Mouse (Mus musculus) limb, embryonic 12.5 days (tissue): ENCODE measurements around the gene Thrap3. TPM values are rescaled to one million over a fixed set of nuclear protein-coding genes. Genes with fewer than 3 reads are reported as not detected.
"Not testable (repeated sequence)": the region's sequence is repeated elsewhere in the genome, so short reads cannot be mapped to it uniquely, and the experiment has no call there.

Experiments
- ATAC-seq: fragments of 200-750 bp; cut with Nextera tagmentation; 2 replicates; pipeline ENCODE4 v1.8.0; 2017; ENCODE audit warnings: low read depth, moderate TSS enrichment; ENCODE audit not compliant: insufficient number of reproducible peaks, insufficient read depth, low FRiP score, low TSS enrichment
- H3K27ac ChIP-seq: fragments of 300-500 bp; sonication (generic); 2 replicates; pipeline ENCODE4 v1.5.1; 2016; ENCODE audit warnings: mild to moderate bottlenecking, moderate library complexity
- H3K27me3 ChIP-seq: fragments of 300-500 bp; sonication (generic); 2 replicates; pipeline ENCODE4 v1.6.1; 2016; ENCODE audit warnings: mild to moderate bottlenecking, moderate library complexity
- H3K36me3 ChIP-seq: fragments of 300-500 bp; sonication (generic); 2 replicates; pipeline ENCODE4 v1.6.1; 2016; ENCODE audit warnings: mild to moderate bottlenecking, moderate library complexity
- H3K4me1 ChIP-seq: fragments of 300-500 bp; sonication (generic); replicated peaks from 2 replicates; pipeline ENCODE4 v1.6.1; 2016
- H3K4me2 ChIP-seq: fragments of 300-500 bp; sonication (generic); 2 replicates; pipeline ENCODE4 v1.6.1; 2016; ENCODE audit warnings: mild to moderate bottlenecking, moderate library complexity
- H3K4me3 ChIP-seq: fragments of 300-500 bp; sonication (generic); replicated peaks from 2 replicates; pipeline ENCODE4 v1.5.1; 2016; ENCODE audit warnings: mild to moderate bottlenecking
- H3K9ac ChIP-seq: fragments of 300-500 bp; sonication (generic); replicated peaks from 2 replicates; pipeline ENCODE4 v1.6.1; 2016; ENCODE audit warnings: mild to moderate bottlenecking, moderate library complexity
- H3K9me3 ChIP-seq: fragments of 300-500 bp; sonication (generic); 2 replicates; pipeline ENCODE4 v1.6.1; 2016; ENCODE audit warnings: mild to moderate bottlenecking, moderate library complexity
- WGBS: fragments of 180-500 bp; shearing (Covaris S2); methylation state at CpG from one replicate; pipeline ENCODE4 v1.1.7; 2016; 5-methylcytosine and 5-hydroxymethylcytosine counted together
- polyA plus RNA-seq: library from polyadenylated mRNA; unstranded; fragments of >200 nt; fragmentation: Nextera tagmentation; extraction: Ambion mirVana; gene quantifications from 2 replicates; pipeline ENCODE4 v1.2.1, GENCODE M21; 2016

Gene Thrap3
- polyA plus RNA-seq, 1 experiment from 2014 or later: 349 TPM

DNA sequence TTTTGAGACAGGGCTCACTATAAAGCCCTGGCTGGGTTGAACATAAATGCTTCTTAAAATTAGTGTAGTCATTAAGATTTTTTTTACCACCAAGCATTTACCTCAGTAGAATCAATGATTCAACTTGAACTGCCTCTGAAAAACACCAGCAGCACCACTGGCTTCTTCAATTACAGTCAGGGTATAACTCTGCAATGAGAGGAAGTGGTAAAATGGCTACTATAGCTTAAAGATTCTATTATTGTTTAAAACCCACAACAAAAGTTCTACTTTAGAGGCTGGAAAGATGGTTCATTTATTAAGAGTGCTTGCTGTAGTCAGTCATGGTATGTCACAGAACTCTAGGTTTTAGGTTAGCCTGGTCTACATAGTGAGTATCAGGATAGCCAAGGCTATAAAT, 8.3 kb downstream of the Thrap3 start:
- Histone ChIP-seq H3K36me3 (peaks cover 70% of the 10 kb centered on the region), H3K27me3 (no peaks in the 10 kb centered on the region), H3K27ac (no peak overlapping the region), H3K4me1 (peaks cover 12% of the 10 kb centered on the region; the same call in 1 of the 2 replicates), H3K4me3 (no peak overlapping the region), H3K9ac (no peak overlapping the region), H3K4me2 (no peak overlapping the region), H3K9me3 (no peaks in the 10 kb centered on the region)
- ATAC-seq: no peak

DNA sequence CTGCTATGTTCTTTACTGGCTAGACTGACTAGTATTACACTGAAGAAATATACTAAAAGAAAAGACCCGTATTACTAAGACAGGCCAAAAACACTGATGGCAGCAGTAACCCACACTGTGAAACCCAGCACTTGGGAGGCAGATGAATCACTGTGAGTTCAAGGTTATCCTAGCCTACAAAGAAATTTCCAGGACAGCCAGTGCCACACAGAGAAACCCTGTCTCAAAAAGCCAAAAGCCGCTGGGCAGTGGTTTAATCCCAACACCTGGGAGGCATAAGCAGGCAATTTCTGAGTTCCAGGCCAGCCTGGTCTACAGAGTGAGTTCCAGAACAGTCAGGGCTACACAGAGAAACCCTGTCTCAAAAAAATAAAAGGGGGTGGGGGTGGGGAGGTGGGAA, 11.9 kb downstream of the Thrap3 start:
- H3K4me3 ChIP-seq: no peak overlapping the region
- no peak overlapping the region for H3K4me2 ChIP-seq
- no peak overlapping the region for H3K27ac ChIP-seq
- no peaks in the 10 kb centered on the region for H3K27me3 ChIP-seq
- no peak for ATAC-seq
- H3K4me1 ChIP-seq: no peaks in the 10 kb centered on the region
- peaks cover 81% of the 10 kb centered on the region for H3K36me3 ChIP-seq
- H3K9me3 ChIP-seq: no peaks in the 10 kb centered on the region
- no peak overlapping the region for H3K9ac ChIP-seq
- WGBS: 89% methylated on average over 2 of the region's 2 CpGs

DNA sequence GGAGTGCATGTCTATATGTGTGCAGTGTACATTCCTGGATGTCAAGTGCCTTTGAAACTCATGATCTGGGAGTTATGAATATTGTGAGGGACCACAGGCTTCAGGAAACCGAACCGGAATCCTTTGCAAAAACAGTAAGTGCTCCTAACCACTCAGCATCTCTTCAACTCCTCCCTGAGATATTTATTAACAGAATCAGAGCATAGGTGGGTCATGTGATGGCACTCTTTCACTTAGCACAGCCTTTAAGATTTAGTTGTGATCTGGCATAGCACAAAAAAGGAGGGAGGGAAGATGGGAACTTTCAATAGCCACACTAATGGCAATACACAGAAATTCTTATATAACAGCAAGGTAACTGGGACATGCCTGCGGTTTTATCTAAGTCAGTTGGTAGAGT, 15.5 kb downstream of the Thrap3 start:
- no peak overlapping the region for H3K4me2 ChIP-seq
- no peak for ATAC-seq
- H3K27me3 ChIP-seq: no peaks in the 10 kb centered on the region
- no peak overlapping the region for H3K27ac ChIP-seq
- WGBS: 95% methylated on average over 3 of the region's 3 CpGs
- no peaks in the 10 kb centered on the region for H3K9me3 ChIP-seq
- peaks cover 77% of the 10 kb centered on the region for H3K36me3 ChIP-seq
- H3K9ac ChIP-seq: no peak overlapping the region
- H3K4me1 ChIP-seq: no peaks in the 10 kb centered on the region
- H3K4me3 ChIP-seq: no peak overlapping the region

DNA sequence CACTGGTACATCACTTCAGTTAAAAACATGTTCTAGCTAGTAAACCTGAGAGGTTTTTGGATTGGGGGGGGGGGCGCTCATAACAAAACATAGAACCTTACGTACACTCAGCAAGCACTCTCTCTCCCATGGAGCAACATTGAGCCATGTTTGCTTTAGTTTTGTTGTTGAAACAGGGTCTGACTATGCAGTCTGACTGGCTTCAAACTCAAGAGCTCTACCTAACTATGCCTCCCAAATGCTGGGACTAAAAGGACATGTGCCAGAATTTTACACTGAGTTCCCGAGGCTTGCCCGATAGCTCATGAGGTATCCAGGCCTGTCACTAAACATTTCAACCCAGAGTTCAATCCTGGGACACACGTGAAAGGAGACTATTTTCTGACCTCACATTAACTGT, 19.5 kb downstream of the Thrap3 start:
- no peak overlapping the region for H3K4me2 ChIP-seq
- H3K27me3 ChIP-seq: no peaks in the 10 kb centered on the region
- H3K27ac ChIP-seq: no peak overlapping the region
- no peak overlapping the region for H3K4me3 ChIP-seq
- no peak for ATAC-seq
- H3K9me3 ChIP-seq: no peaks in the 10 kb centered on the region
- 92% methylated on average over 5 of the region's 5 CpGs for WGBS
- peaks cover 77% of the 10 kb centered on the region for H3K36me3 ChIP-seq
- no peaks in the 10 kb centered on the region; the same call in 1 of the 2 replicates for H3K4me1 ChIP-seq
- no peak overlapping the region for H3K9ac ChIP-seq

DNA sequence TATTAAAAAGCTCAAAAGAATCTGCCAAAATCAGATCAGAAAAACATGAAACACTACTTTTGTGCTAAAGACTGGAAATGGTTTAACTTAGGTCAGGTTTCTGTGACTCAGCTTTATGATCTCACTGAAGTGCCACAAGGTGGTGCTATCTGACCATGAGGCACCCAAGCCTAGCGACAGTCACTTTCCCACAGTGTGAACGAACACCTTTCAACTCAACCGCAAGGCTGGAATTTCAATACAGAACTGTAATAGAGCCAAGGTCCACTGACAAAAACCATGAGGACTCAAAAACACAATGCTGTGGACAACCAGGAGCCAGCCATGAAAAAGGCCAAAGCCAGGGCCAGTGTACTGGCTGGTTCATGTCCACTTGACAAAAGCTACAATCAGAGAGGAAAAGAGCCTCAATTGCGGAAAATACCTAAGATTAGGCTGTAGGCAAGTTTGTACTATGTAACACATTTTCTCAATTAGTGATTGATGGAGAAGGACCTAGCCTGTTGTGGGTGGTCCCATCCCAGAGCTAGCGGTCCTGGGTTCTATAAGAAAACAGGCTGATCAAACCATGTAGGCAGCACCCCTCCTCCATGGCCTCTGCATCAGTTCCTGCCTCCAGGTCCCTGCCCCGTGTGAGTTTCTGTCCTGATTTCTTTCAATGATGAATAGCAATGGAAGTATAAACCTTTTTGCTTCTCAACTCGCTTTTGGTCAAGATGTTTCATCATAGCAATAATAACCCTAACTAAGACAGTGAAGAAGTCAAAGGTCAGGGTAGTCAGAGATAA, 21.2 kb downstream of the Thrap3 start:
- WGBS: 65% methylated on average over 7 of the region's 7 CpGs
- Histone ChIP-seq H3K4me2 (no peak overlapping the region), H3K27ac (0 out of 2 replicates have a peak overlapping the region, but pooled peaks have one; percentile 29), H3K4me1 (no peaks in the 10 kb centered on the region; the same call in 1 of the 2 replicates), H3K9me3 (no peaks in the 10 kb centered on the region), H3K9ac (no peak overlapping the region), H3K4me3 (no peak overlapping the region), H3K27me3 (no peaks in the 10 kb centered on the region), H3K36me3 (peaks cover 77% of the 10 kb centered on the region)
- no peak for ATAC-seq

DNA sequence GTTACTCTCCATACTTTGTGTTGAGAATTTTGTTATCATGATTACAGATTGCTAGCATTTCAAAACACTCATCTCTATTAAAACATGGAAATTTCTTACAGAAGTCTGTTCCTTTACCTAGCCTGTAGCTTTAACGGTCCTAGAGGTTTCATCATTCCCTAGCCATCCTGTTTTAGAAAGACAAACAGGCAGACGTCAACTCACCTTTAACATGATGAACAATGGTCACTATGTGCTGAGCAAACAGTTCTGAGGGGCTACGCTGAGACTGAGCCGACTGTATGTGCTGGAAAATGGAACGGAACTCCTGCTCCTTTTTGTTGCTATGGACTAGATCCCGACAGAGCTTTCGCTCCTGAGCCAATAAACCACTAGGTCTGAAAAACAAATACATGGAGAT, 26.6 kb downstream of the Thrap3 start:
- not testable (repeated sequence) for H3K9me3 ChIP-seq, H3K4me3 ChIP-seq, H3K4me1 ChIP-seq, H3K9ac ChIP-seq, H3K4me2 ChIP-seq, ATAC-seq, H3K27me3 ChIP-seq, H3K27ac ChIP-seq
- H3K36me3 ChIP-seq: peaks cover 89% of the 10 kb centered on the region
- WGBS: 94% methylated on average over 7 of the region's 7 CpGs

DNA sequence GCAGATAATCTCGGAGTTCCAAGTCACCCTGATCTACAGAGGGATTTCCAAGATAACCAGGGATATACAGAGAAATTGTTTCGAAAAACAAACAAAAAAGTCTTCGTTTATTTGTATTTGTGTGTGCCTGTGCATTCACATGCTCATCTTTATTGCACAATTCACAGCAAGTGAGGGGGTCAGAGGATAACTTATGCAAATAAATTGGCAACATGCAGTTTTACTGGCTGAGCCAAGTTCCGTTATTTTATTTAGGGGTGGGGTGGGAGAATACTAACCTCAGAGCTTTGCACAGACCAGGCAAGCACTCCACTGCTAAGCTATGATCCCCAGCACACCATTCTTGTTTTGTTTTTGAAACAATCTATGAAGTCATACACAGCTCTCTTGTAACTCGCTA, 28.8 kb downstream of the Thrap3 start:
- Histone ChIP-seq H3K4me2 (no peak overlapping the region), H3K9me3 (no peaks in the 10 kb centered on the region), H3K4me3 (no peak overlapping the region), H3K4me1 (no peaks in the 10 kb centered on the region), H3K9ac (no peak overlapping the region), H3K36me3 (peaks cover 93% of the 10 kb centered on the region), H3K27me3 (no peaks in the 10 kb centered on the region), H3K27ac (no peak overlapping the region)
- WGBS: 93% methylated on average over 5 of the region's 5 CpGs
- no peak for ATAC-seq

DNA sequence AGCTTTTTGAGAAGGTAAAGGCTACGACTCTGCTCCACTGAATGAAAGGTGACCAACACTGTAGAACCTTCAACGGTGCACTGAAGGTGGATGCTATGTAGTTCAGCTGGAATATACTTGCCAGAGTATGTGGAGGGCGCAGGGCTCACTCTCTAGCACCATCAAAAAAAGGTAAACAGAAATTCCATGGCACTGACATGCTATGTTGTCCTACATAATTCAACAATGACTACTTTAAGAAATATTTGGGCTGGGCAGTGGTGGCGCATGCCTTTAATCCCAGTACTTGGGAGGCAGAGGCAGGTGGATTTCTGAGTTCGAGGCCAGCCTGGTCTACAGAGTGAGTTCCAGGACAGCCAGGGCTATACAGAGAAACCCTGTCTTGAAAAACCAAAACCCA, 31.8 kb downstream of the Thrap3 start:
- not testable (repeated sequence) for H3K9ac ChIP-seq, H3K27me3 ChIP-seq, H3K9me3 ChIP-seq, H3K4me1 ChIP-seq, H3K27ac ChIP-seq, H3K4me2 ChIP-seq, H3K4me3 ChIP-seq, ATAC-seq
- H3K36me3 ChIP-seq: peaks cover 99% of the 10 kb centered on the region
- 98% methylated on average over 5 of the region's 5 CpGs for WGBS

DNA sequence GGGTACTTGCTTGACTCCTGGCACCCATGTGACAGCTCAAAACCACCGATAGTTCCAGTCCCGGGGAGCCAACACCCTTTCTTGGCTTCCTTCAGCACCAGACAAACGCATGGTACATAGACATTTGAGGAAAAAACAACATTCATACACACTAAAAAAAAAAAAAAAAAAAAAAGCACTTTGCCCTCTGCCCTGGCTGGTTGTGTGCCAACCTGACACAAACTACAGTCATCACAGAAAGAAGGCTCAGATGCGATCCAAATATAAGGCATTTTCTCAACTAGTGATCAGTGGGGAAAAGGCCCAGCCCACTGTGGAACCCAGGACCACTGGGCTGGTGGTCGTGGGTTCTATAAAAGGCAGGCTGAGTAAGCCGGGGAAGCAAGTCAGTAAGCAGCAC, 33.7 kb downstream of the Thrap3 start:
- H3K4me1 ChIP-seq: peaks cover under 1% of the 10 kb centered on the region; the same call in 1 of the 2 replicates
- H3K9me3 ChIP-seq: no peaks in the 10 kb centered on the region
- H3K27ac ChIP-seq: no peak overlapping the region
- peaks cover 84% of the 10 kb centered on the region for H3K36me3 ChIP-seq
- no peak overlapping the region for H3K9ac ChIP-seq
- H3K27me3 ChIP-seq: no peaks in the 10 kb centered on the region
- no peak overlapping the region for H3K4me2 ChIP-seq
- WGBS: 90% methylated on average over 6 of the region's 6 CpGs
- no peak for ATAC-seq
- no peak overlapping the region for H3K4me3 ChIP-seq

DNA sequence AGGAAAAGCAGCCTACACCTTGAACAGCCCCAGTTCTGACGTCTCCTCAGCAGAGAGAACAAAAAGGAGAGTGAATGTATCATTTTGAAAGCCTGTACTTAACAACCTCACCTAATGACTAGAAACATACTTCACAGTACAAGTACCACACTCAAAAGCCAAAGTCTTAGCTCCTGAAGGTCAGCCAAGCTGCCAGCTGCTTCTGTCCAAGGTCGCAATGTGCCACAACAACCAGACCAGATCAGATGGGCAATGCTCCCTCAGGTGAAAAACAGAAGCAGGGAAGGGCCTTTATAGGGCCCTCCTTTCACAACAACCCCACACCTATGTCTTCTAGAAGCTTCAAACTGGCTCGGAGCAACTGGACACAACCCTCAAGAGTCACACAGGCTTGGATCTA, 36.5 kb downstream of the Thrap3 start:
- no peak for ATAC-seq
- H3K27ac ChIP-seq: no peak overlapping the region
- no peak overlapping the region for H3K9ac ChIP-seq
- peaks cover 17% of the 10 kb centered on the region for H3K4me1 ChIP-seq
- WGBS: 85% methylated on average over 3 of the region's 3 CpGs
- no peaks in the 10 kb centered on the region for H3K27me3 ChIP-seq
- H3K4me3 ChIP-seq: no peak overlapping the region
- no peak overlapping the region for H3K4me2 ChIP-seq
- H3K9me3 ChIP-seq: no peaks in the 10 kb centered on the region
- H3K36me3 ChIP-seq: peaks cover 61% of the 10 kb centered on the region

DNA sequence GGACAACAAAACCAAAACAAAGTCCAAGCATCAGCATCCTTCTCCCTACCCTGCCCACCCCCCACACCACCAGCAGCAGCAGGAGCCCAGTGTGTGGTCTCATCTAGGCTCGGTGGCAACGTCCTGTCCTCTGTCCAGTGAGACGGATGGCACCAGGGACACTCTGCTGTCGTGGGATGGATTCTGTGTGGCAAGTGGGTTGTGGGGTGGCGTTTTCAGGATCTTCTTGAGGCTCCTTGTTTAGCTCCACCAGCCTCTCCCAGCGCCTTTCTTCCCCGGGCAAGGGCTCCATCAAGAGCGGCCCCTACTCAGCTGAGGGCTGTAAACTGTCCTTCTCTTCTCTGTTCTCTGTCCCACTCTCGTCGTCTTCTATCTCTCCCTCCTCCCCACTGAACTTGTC, 37.5 kb downstream of the Thrap3 start:
- H3K36me3 ChIP-seq: peaks cover 51% of the 10 kb centered on the region
- not testable (repeated sequence) for H3K4me3 ChIP-seq, H3K27me3 ChIP-seq, H3K27ac ChIP-seq, ATAC-seq, H3K9me3 ChIP-seq, H3K4me2 ChIP-seq, H3K9ac ChIP-seq
- 74% methylated on average over 10 of the region's 10 CpGs for WGBS
- peaks cover 17% of the 10 kb centered on the region for H3K4me1 ChIP-seq

DNA sequence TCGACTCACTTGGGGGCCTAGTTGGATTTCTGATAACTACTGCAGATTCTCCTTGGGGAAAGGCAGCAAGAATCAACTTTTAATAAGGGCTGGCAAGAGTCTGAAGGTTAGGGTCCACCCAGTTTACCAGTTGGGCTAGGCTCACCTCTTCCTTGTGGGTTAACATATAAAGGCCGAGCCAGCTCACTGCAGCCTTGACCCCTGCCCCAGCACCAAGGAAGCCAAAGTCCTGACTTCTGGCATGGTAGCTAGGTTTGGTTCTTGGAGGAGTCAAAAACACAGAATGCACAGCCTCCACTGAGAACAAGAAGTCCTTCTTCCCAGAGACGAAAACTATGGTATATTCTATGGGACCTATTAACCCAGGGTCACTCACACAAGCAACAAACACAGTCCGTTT, 38.9 kb downstream of the Thrap3 start:
- Histone ChIP-seq H3K27me3 (no peaks in the 10 kb centered on the region), H3K27ac (peak overlapping the region; percentile 56; the same call in 1 of the 2 replicates), H3K4me3 (peak overlapping the region; percentile 61; the same call in 1 of the 2 replicates)

More for the DNA sequence above, 38.9 kb downstream of the Thrap3 start:
- H3K36me3 ChIP-seq: peaks cover 37% of the 10 kb centered on the region
- H3K4me2 ChIP-seq: peak overlapping the region; percentile 99
- no peak for ATAC-seq
- H3K4me1 ChIP-seq: peaks cover 17% of the 10 kb centered on the region
- H3K9me3 ChIP-seq: no peaks in the 10 kb centered on the region
- 57% methylated on average over 4 of the region's 4 CpGs for WGBS
- peak overlapping the region; percentile 88; the same call in 1 of the 2 replicates for H3K9ac ChIP-seq
